Mouse (Mus musculus): ENCODE results near the gene Spaca7.

DNA sequence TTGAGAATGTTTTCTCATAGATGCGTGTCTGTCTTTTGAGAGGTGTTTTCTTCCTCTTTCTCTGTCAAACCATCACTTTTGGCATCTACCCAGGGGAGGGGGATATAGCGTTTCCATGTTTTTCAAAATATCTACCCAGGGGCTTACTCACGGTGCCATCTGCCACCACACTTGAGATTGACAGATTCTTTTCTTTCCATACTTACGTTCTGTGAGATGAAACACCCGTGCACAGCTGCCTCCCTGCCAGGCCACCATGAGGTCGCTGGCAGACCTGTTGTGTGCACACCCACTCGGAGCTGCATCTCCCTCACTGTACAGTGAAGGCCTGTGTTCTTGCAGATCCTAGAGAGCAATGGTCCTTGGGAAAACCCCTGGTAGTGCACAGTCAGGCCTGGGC, 40.4 kb downstream of the Spaca7 start:
- TF ChIP-seq CTCF (IDR thresholded peaks at IDR 0.05; ENCODE audit: low read depth): no peak
- TF ChIP-seq EP300 (IDR thresholded peaks at IDR 0.05; ENCODE audit: low read depth): no peak

All from liver, embryonic 14.5 days (tissue).